Mouse (Mus musculus) gastrocnemius, postnatal 10 days (tissue): Measurements from ENCODE around the gene Rpl10a. TPM values are rescaled to one million over a fixed set of nuclear protein-coding genes. Genes with fewer than 3 reads are reported as not detected.

Experiments used
- DNase-seq: peaks from one replicate; pipeline ENCODE4 v3.0.0; 2021; ENCODE audit warnings: mixed read lengths
- total RNA-seq, 2 experiments: library from RNA; stranded (reverse); gene quantifications; 2 replicates each; pipeline ENCODE4 v1.2.3; 2021

Rpl10a gene
- total RNA-seq, 2 experiments from 2014 or later, result 699 to 738 TPM

GRCm38 (mm10) chr17:28331241-28332112 lies 3.2 kb downstream of the Rpl10a start:
- no peak for DNase-seq

- no peak for DNase-seq
Observed at GRCm38 (mm10) chr17:28332113-28332914, 4.0 kb downstream of the Rpl10a start.

- no peak for DNase-seq
Observed at GRCm38 (mm10) chr17:28332915-28333546, 4.8 kb downstream of the Rpl10a start.

GRCm38 (mm10) chr17:28335267-28335666 lies 7.0 kb downstream of the Rpl10a start:
- no peak for DNase-seq

- DNase-seq, result no peak
Observed at GRCm38 (mm10) chr17:28337547-28337946, 9.3 kb downstream of the Rpl10a start.

GRCm38 (mm10) chr17:28340578-28340977 lies 12.3 kb downstream of the Rpl10a start:
- no peak for DNase-seq

GRCm38 (mm10) chr17:28341091-28341490 lies 12.8 kb downstream of the Rpl10a start:
- DNase-seq, result peak; percentile 89

GRCm38 (mm10) chr17:28344050-28344607 lies 15.9 kb downstream of the Rpl10a start:
- DNase-seq, result no peak

GRCm38 (mm10) chr17:28344670-28345069 lies 16.4 kb downstream of the Rpl10a start:
- no peak for DNase-seq

GRCm38 (mm10) chr17:28345271-28345721 lies 17.0 kb downstream of the Rpl10a start:
- DNase-seq, result no peak

GRCm38 (mm10) chr17:28345882-28346281 lies 17.6 kb downstream of the Rpl10a start:
- no peak for DNase-seq

GRCm38 (mm10) chr17:28347327-28347726 lies 19.1 kb downstream of the Rpl10a start:
- no peak for DNase-seq

- no peak for DNase-seq
Observed at GRCm38 (mm10) chr17:28348211-28348610, 19.9 kb downstream of the Rpl10a start.

- DNase-seq, result no peak
Observed at GRCm38 (mm10) chr17:28349264-28349880, 21.1 kb downstream of the Rpl10a start.

GRCm38 (mm10) chr17:28349901-28350465 lies 21.7 kb downstream of the Rpl10a start:
- DNase-seq, result peak; percentile 65

GRCm38 (mm10) chr17:28350466-28351352 lies 22.4 kb downstream of the Rpl10a start, which contains the start of gene Tead3:
Gene Tead3 (minus strand): TSS chr17:28350817.
- DNase-seq, result peak; percentile 88

GRCm38 (mm10) chr17:28351353-28351890 lies 23.2 kb downstream of the Rpl10a start:
- no peak for DNase-seq

- no peak for DNase-seq
Observed at GRCm38 (mm10) chr17:28352018-28352417, 23.7 kb downstream of the Rpl10a start.

GRCm38 (mm10) chr17:28355871-28356270 lies 27.6 kb downstream of the Rpl10a start:
- no peak for DNase-seq
